Comparison of ENCODE assay signal across 14 mouse cellular contexts in genomic region chr17:29100627-29101026, GRCm38 (mm10). TPM values are rescaled to one million over a fixed set of nuclear protein-coding genes. Genes with fewer than 3 reads are reported as not detected.
"Had no signal": no experiment of that assay in that cellular context is flagged by ENCODE, and none has a peak within 500 bp of the region (broad histone marks: within the 10 kb centered on the region; RNA-seq: fewer than 3 reads in every experiment).

No protein-coding gene starts in this region.

- H3K9me3 ChIP-seq: kidney, embryonic 15.5 days; limb, embryonic 15.5 days; liver, embryonic 13.5 days; midbrain, embryonic 15.5 days had no signal

- ATAC-seq: hindbrain, postnatal 0 days; lung, postnatal 0 days; midbrain, embryonic 15.5 days had no signal

- H3K4me2 ChIP-seq: kidney, embryonic 15.5 days; limb, embryonic 15.5 days; liver, embryonic 13.5 days; midbrain, embryonic 15.5 days had no signal

- DNase-seq: kidney, adult 2 months; kidney, postnatal 14 days; liver, embryonic 13.5 days; lung, adult 18-20 months; lung, postnatal 4 days had no signal

- H3K27ac ChIP-seq: hindbrain, postnatal 0 days; kidney, embryonic 15.5 days; left cerebral cortex, adult 2 months; limb, embryonic 15.5 days; liver, embryonic 13.5 days; midbrain, embryonic 10.5 days; midbrain, embryonic 15.5 days had no signal

- H3K9ac ChIP-seq: kidney, embryonic 15.5 days; limb, embryonic 15.5 days; liver, embryonic 13.5 days; midbrain, embryonic 15.5 days had no signal

- H3K27me3 ChIP-seq: kidney, embryonic 15.5 days; limb, embryonic 15.5 days; midbrain, embryonic 15.5 days had no signal

- H3K4me3 ChIP-seq: kidney, embryonic 15.5 days; left cerebral cortex, adult 2 months; limb, embryonic 15.5 days; liver, embryonic 13.5 days; midbrain, embryonic 10.5 days; midbrain, embryonic 15.5 days had no signal

RNA-seq across cellular contexts. Expression of gene Rab44, which starts 13.3 kb away (rescaled TPM):
- polyA plus RNA-seq: limb, embryonic 11.5 days; midbrain, embryonic 15.5 days; neural tube, embryonic 14.5 days had no signal
